Mouse (Mus musculus): ENCODE measurements around the gene Mtx3. TPM values are rescaled to one million over a fixed set of nuclear protein-coding genes. Genes with fewer than 3 reads are reported as not detected.
"Not testable (repeated sequence)": the region's sequence is repeated elsewhere in the genome, so short reads cannot be mapped to it uniquely, and the experiment has no call there.

Gene Mtx3
- total RNA-seq (2021), result 10 to 100 TPM; 33.1 to 35.8 TPM
- long read RNA-seq, partial matches to known transcripts, result 0 of 5 reads
- long read RNA-seq, other reads (novel, unspliced or antisense), result 5 of 5 reads

DNA sequence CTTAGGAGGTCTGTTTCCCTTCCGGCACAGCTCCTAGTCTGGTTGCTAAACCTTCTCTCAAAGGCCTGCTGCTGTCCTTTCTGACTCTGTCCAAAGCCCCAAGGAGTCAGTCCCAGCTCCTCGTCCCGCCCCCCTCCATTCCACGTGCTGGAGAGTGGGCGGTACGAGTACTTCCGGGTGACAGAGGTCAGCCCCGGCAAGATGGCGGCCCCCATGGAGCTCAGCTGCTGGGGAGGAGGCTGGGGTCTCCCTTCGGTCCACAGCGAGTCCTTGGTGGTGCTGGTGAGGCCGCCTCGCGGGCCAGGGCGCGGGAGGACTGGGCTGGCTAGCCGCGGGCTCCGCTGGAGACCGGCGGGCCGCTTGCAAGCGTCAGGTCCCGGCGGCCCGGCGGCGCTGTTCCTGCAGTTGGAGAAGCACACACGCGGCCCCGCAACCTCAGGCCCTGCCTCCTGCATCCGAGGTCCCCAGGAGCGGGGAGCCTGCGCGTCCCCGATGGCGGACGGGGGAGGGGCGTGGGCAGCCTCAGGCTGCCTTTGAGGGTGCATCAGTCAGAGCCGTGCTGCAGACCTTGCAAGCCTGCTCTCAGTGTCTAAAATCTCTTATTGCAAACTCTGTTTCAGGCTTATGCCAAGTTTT, at the start of gene Mtx3:
Gene Mtx3, plus strand, starts transcription at position 175 of the 636 bp plus-strand sequence.
- DNase-seq (ENCODE audit: low spot score in 2 of 2), result peak; percentile 89 to 93

GRCm38 (mm10) chr13:92798830-92799229, 45.7 kb upstream of the Mtx3 start:
- DNase-seq (ENCODE audit: low spot score in 2 of 2), result no peak

DNA sequence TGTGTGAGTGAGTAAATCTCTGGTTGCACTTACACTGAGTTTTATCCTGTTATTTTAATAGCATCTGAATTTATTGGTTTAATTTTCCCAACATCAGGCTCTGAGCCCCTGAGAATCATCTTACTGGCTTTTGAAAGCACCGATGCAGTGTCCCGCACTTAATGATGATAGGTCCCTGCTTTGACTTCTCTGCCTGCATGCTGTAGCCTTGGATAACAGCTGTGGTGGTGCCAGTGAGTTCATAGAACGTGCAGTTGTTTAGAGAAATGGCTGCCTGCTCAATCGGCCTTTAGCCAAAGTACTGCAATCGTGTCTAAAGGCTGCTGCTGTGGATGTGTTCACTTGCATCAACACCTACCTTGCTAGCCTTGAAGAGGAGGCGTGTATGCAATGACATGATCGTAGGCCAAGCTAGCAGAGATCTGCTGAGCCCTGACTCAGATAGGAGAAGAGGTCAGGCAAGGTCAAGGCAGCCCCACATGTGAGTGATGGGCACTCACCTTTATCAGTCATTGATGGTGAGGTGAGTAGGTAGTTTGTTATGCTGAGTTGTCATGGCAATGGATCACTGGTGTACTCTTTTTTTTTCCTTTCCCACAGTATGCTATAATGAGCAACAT, 45.1 kb upstream of the Mtx3 start:
- no peak for DNase-seq (ENCODE audit: low spot score in 2 of 2)

GRCm38 (mm10) chr13:92806785-92807184, 37.8 kb upstream of the Mtx3 start:
- DNase-seq (ENCODE audit: low spot score in 2 of 2), result no peak

DNA sequence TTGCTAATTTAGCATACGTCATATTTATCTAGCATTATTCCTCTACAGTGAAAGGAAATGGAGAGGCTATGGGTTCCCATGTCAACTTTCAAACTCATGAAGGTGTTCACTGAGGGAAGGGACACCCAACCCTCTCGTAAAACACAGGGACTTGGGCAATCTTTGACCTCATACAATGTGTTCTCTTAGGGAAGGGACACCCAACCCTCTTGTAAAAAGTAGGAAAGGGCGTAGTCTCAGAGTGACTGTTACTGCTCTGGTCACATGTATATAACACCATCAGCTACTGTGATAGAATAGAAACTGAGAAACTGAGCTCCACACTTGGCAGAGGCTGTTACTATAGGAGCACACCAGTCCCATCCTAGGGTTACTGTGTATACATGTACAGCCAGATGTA, 36.7 kb upstream of the Mtx3 start:
- no peak for DNase-seq (ENCODE audit: low spot score in 2 of 2)

DNA sequence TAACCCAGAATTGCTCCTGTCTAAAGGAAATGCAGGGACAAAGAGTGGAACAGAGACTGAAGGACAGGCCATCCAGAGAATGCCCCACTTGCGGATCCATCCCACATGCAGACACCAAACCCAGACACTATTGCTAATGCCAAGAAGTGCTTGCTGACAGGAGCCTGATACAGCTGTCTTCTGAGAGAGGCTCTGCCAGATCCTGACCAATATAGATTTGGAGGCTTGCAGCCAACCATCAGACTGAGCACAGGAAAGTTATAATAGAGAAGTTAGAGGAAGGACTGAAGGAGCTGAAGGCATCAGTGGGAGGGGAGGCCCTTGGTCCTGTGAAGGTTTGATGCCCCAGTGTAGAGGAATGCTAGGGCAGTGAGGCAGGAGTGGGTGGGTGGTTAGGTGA, 34.0 kb upstream of the Mtx3 start:
- DNase-seq (ENCODE audit: low spot score in 2 of 2), result not testable (repeated sequence)

- DNase-seq (ENCODE audit: low spot score in 2 of 2), result no peak
Observed at GRCm38 (mm10) chr13:92816329-92816728, 28.2 kb upstream of the Mtx3 start.

DNA sequence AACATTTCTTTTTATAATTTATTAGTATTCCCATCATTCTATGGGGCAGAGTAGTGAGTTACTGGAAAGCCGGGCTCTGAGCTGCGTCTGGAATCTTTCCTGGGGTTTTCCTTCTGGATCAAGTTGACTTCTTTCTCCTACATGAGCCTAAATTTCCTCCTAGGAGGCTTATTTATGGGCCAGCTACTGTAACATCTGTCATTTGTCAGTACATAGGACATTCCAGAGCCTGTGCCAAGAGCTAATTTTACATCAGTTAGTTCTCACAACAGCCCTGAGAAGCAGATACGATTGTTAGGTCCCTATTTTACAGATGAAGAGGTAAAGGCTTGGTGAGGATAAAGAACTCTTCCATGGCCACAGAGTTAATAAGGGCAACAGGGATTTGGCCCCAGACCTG, 27.2 kb upstream of the Mtx3 start:
- no peak for DNase-seq (ENCODE audit: low spot score in 2 of 2)

- DNase-seq (ENCODE audit: low spot score in 2 of 2), result peak in 1 of 2 experiments; percentile 18
Observed at GRCm38 (mm10) chr13:92828820-92829219, 15.7 kb upstream of the Mtx3 start.

- no peak for DNase-seq (ENCODE audit: low spot score in 2 of 2)
Observed at GRCm38 (mm10) chr13:92833162-92833561, 11.4 kb upstream of the Mtx3 start.

DNA sequence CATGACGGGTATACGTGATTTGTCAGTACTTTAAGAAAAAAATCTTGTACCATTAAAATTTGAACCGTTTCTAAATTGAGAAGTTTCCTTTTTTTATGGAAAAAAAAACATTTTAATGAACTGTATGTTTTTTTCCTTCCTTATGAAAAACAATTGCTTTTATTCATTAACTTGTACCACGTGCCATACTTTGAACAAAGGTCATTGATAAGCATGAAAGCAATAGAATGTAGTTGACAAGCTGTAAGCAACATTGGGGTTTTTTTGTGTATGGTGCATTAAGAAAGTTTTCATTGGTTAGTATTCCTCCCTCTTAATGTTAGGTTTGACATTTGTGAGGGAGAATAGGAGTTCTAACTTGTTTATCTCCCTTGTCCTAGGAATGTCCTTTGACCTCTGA, 1.9 kb downstream of the Mtx3 start:
- no peak for DNase-seq (ENCODE audit: low spot score in 2 of 2)

DNA sequence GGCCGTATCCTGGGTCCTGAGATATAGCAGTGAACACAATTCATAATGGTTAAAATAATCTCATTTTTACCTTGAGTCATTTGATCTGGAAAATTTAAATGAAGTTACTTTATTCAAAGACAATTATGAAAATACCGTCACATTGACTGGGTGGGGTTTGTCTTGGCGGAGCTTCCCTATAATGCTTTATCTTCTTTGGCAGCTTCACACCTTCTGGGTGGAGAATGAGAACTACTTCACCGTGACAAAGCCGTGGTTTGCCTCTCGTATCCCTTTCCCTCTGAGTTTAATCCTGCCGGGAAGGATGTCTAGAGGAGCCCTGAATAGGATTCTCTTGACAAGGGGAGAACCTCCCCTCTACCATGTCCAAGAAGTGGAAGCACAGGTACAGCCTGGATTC, 2.8 kb downstream of the Mtx3 start:
- no peak for DNase-seq (ENCODE audit: low spot score in 2 of 2)

GRCm38 (mm10) chr13:92848002-92848401, 3.4 kb downstream of the Mtx3 start:
- no peak for DNase-seq (ENCODE audit: low spot score in 2 of 2)

DNA sequence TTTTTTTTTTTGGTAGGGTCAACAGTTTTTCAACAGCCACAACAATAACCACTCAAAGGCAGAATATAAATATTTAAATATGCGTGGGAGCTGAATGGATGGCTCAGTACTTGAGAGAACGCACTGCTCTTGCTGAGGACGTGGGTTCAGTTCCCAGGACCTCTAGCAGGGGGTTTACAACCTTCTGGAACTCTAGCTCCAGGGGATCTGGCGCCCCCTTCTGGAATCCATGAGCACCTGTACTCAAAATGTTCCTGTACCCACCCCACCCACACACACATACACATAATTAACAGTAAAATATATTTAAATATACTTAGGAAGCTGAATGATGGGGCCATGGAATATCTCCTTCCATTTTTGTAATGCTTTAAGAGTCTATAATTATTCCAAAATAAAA, 11.3 kb downstream of the Mtx3 start:
- DNase-seq (ENCODE audit: low spot score in 2 of 2), result no peak

DNA sequence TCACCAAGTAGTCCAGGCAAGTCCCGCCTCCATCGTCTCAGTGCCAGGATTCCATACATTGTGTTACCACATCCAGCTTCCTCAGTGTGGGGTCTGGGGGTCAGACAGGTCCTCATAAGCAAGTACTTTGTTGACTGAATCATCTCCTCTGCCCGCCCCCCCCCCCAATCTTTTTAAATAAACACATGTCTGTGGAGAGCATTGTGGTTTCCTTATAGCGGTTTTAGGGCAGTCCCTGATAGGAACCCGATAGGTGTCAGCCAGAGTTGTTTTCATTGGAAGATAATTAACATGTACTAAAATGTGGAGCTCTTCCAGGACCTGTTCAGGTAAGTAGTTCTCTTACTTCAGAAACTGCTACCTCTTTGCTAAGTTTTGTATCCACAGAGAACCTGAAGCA, 14.2 kb downstream of the Mtx3 start:
- DNase-seq (ENCODE audit: low spot score in 2 of 2), result no peak

DNA sequence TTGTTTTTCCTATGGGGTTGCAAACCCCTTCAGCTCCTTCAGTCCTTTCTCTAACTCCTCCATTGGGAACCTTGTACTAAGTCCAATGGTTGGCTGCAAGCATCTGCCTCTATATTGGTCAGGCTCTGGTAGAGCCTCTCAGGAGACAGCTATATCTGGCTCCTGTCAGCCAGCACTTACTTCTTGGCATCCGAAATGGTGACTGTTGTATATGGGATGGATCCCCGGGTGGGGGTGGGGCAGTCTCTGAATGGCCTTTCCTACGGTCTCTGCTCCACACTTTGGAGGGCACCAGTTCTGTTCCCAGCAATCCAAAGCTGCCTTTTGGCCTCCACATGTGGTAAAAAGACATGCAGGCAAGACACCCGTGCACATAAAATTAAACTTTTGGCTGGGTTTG, 15.4 kb downstream of the Mtx3 start:
- peak in 1 of 2 experiments; percentile 8 for DNase-seq (ENCODE audit: low spot score in 2 of 2)

- DNase-seq (ENCODE audit: low spot score in 2 of 2), result no peak
Observed at GRCm38 (mm10) chr13:92865358-92865757, 20.8 kb downstream of the Mtx3 start.

GRCm38 (mm10) chr13:92866680-92867079, 22.1 kb downstream of the Mtx3 start:
- no peak for DNase-seq (ENCODE audit: low spot score in 2 of 2)

- no peak for DNase-seq (ENCODE audit: low spot score in 2 of 2)
Observed at GRCm38 (mm10) chr13:92879514-92879913, 35.0 kb downstream of the Mtx3 start.

GRCm38 (mm10) chr13:92879933-92880332, 35.4 kb downstream of the Mtx3 start:
- no peak for DNase-seq (ENCODE audit: low spot score in 2 of 2)

DNA sequence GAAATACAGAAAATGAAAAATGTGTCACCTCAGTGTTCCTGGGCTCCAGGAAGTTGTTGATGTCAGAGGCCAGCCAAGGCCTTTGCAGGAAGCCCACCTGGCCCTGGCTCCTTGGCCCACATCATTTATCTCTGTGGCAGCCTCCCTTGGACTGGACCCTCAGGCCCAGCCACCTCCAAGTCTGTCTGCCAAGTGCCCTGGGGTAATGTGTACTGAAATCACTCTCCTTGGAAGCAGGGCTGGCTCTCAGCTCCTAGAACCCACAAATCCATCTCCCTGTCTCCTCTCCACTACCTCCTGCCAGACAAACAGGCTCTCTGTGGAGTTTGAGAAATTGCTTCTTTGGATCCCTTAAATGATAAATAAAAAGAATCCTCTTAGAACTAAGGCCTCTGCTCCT, 36.0 kb downstream of the Mtx3 start:
- no peak for DNase-seq (ENCODE audit: low spot score in 2 of 2)

DNA sequence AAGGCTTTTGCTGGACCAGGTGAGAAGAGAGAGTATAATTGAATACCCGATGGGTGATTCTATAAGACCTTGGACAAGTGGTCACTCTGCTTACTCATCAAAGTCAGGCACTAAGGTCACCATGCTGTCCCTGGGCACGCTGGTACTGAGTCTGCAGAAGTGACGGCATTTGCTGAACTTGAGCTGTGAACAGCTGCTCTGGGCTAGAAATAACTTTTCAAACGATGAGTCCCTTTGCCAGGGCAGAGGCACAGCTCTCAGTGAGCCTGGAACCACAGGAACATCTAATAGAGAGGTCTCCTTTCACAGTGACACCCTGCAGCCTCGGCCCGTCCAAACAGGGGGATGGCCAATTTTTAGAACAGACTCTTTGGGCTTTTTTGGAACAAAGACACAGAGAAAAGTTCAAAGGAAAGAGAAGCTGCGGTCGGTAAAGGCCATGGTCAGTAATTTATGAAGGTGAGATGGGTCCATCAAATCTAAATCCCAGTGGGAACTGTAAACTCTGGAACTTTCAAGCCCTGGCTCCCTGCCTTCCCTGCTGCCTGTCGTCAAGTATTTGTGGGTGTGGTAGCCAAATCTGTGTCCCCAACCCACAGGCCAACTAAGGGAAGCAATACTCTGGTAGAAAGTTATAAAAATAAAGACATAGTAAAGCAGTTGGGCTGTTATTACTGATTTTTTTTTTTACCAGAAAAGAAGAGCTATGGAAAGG, 37.9 kb downstream of the Mtx3 start:
- no peak for DNase-seq (ENCODE audit: low spot score in 2 of 2)

All from layer of hippocampus, postnatal 10 days (tissue).